Mouse (Mus musculus): ENCODE data around the gene Cacna1e. TPM values are rescaled to one million over a fixed set of nuclear protein-coding genes. Genes with fewer than 3 reads are reported as not detected.

The Cacna1e gene
- total RNA-seq, 2 experiments from 2014 or later, result 0.34 to 0.66 TPM

DNA sequence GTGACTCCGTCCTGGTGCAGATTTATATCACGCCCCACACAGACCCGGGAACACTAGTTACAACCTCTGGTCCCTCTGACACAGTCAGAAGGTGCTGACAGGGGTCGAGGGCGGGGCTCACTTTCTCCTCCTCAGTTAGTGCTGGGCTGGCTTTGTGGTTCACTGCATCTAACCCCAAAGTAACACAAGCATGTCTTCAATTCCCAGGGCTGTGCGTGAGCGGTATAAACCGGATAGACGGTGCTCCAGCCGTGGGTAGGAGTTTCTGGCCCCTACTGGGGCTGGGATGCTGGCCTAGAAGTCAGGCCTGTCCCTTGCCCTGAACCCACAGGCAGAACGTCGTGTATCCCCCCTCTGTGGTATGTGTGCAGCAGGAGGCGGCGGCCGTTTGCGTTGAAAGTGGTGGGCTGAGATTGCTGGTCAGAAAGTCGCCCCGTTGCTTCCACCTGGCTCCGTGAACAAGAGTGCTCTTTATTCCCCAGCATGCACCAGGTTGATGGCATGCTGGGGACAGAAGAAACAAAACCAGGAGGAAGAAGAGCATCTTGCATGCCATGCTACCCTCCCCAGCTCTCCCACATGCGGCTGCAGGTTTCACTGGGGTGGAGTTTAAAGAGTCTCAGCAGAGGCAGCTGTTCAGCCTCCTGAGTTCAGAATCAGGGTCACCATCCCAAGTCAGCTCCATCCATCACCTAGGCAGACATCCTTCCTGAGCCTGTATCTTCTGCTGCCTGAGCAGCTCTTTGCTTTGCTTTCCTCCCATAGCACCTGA, 467.7 kb downstream of the Cacna1e start:
- DNase-seq (ENCODE audit: low spot score in 2 of 2), result no peak

DNA sequence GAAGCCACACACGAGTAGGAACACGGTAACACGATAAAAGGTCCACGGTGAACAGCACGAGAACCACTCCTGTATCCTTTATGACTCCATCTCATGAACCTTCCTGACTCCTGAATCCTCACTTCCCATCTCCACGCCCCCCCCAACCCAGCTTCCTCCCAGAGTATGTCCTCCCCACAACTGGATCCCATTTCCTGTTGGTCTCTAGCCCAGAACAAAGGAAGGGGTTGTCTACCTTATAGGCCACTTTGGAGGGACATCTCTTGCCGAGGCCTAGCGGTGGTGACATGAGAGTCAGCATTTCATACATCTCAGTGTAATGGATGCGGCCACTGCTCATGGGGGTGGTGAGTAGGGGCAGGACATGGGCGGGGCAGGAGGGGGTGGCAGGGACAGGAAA, 468.5 kb downstream of the Cacna1e start:
- DNase-seq (ENCODE audit: low spot score in 2 of 2), result no peak

DNA sequence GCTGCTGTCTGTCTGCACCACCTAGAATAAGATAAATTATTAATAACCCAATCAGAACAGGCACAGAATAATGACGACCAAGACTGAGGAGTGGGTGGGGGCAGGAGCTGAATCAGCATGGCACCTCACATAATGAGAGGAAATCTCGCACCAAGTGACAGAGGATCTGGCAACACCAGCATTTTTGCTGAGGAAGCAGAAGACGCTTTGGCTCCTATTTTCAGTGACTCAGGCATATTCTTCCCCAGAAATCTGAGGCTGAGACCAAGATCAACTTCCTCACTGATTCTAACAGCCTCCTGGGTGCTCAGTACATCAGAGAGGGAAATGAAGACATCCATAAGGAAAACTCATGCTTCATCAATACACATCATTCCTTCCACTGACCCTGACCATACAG, 471.2 kb downstream of the Cacna1e start:
- DNase-seq (ENCODE audit: low spot score in 2 of 2), result no peak

DNA sequence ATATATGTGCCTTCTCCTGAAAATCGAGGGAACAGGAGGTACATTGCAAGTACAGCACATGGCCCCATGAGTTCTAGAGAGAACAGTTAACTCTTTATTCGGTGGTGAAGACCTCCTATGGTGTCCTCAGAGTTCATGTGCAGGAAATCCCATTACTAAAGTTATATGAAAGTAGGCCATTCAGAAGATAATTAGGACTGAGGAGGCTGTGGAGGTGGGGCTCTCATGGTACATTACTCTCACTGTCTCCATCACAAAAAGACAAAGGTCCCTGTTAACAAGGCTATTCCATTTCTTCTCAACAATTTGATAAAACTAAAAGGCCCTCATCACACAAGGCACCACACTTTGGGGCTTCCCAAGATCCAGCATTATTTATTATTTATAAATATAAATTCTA, 475.2 kb downstream of the Cacna1e start:
- DNase-seq (ENCODE audit: low spot score in 2 of 2), result no peak

DNA sequence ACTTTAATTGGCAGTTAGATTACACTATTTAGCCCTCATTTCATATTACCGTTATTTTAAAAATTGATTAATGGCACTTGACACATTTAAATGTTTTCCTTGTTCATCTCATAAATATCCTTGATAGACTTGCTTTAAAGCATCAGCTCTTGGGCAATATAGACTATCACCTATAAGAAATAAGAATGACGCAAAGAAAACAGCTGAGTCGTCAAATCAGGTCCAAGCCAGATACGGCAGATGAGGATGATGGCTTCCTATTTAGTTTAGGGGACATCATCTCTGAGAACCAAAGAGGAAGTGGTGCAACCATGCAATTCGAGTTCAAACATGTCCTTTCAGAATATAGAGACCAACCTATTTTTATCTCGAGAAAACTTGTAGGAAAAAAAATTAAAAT, 492.3 kb downstream of the Cacna1e start:
- no peak for DNase-seq (ENCODE audit: low spot score in 2 of 2)

Other genes with a start within 250 kb of the Cacna1e start
- gene Ier5, start 215.1 kb upstream of the Cacna1e start, total RNA-seq (2021), result 10 to 100 TPM; 10.4 to 12.5 TPM